Mouse (Mus musculus) urinary bladder, postnatal 10 days (tissue): Measurements from ENCODE around the gene Adamts17.

Experiments
- DNase-seq: peaks from one replicate; pipeline ENCODE4 v3.0.0; 2022; ENCODE audit warnings: low spot score

The Adamts17 gene

DNA sequence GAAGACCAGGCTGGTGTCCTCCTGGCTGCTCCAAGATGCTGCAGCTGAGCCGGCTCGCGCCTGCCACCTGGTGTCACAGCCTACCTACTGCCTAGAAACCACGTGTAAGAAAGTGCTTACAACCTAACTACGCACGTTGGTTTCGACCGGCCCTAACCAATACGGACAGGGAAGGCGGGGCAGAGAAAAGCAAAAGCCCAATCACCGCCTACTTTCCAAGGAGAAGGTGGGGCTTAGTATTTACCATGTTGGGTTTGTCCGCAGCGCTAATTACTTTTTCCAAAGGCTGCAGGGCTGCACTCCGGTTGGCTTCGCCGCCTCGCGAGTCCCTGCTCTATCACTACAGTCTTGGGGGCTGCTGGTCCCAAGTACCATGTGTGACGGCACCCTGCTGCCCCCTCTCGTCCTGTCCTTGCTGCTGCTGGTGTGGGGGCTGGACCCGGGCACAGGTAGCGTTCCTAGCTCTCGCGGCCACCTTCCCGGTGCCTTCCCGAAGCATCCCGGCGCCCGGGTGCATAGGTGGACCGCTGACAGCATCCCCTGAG, at the start of gene Adamts17:
TSS of gene Adamts17 (plus strand) at position 273 of the 545 bp plus-strand sequence.
- DNase-seq, result peak; percentile 71

GRCm38 (mm10) chr7:66789860-66790748, 49.4 kb upstream of the Adamts17 start:
- DNase-seq, result no peak

DNA sequence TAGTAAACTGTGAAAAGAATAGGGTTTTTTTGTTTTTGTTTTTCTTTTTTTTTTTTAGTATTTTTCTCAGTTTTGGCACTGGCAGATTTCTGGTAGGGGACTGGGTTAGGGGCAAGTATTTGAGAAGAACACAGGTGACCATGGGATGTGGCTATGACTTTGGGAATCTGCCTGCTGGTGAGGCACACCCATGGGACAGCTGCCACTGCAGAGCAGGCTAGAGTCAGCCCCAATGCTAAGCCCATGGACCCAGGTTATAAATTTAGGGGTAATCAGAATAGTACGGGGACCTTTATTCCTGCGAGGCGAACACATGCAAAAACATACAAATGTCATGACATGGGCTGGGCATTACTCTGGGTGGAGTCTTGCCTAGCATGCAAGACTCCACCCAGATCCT, 48.5 kb upstream of the Adamts17 start:
- no peak for DNase-seq

- DNase-seq, result no peak
These were observed 42.6 kb upstream of the Adamts17 start for GRCm38 (mm10) chr7:66796909-66797308.

DNA sequence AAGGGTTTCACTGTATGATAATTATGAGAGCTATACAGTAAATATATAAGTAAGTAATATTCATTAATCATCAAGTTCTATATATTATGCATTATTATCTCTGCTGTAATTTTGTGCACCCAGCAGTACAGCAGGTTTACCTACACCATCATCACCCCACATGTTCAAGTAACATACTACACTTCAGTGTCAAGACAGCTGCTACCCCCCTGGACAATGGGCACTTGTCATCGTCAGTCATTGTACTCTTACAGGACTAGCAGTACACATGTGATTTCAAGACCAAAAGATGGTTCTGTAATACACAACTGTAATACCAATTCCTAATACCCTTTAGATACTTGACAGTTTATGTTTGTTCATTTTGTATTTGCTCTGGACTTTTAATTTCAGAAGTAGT, 42.2 kb upstream of the Adamts17 start:
- DNase-seq, result no peak

DNA sequence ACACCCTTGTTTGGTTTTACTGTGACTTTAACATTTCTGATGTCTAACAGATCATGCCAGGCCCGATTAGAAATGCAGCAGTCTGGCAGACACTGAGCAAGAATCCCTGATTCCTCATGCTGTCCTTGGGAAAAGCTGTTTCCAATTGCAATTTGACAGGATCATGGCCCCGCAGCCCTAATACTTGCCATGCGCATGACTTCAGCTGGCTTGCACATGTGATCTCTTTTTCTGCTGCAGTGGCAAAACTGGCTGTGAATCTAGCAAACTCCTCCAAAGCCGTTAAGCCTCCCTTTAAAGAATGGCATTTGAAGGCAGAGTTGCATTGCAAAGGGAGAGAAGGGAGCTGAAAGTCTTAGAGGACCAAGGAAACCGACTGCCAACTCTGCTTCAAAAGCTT, 40.7 kb upstream of the Adamts17 start:
- no peak for DNase-seq

- no peak for DNase-seq
These were observed 38.8 kb upstream of the Adamts17 start for GRCm38 (mm10) chr7:66800784-66801183.

DNA sequence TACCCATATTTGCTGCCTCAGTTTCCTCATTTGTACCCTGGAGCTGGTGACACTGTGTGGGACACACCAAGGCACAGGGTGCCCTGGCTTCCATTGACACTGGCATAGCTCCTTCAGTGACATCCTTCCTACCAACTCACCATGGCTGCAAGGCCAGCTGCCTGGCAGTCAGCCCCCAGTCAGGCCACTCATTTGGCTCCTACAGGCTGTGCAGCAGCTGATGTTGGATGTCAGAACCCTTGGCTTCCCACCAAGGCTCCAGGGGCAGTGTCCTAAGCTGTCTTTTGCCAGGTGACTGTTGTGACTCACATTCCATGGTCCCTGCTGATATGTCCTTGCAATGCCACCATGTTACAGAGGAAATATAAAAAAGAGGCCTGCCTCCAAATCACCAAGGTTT, 37.8 kb upstream of the Adamts17 start:
- DNase-seq, result no peak

DNA sequence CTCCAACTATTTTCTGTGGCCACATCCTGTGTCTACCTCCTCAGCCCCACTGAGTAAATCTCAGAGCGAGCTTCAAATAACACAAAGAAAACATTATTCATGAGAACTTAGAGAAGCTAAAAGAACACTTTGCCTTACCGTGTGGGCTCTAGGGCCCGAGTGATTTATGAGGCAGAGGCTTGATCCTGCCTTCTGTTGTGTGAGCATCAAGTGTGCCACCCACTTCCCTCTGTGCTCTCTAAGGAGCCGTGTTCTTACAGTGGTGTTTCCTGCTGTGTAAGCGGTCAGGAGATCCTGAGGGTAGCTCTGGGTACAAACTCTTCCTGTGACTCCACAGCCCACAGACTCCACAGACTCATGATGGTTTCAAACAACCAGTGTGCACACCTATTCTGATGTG, 35.7 kb upstream of the Adamts17 start:
- DNase-seq, result no peak

- DNase-seq, result no peak
These were observed 32.7 kb upstream of the Adamts17 start for GRCm38 (mm10) chr7:66806801-66807200.

GRCm38 (mm10) chr7:66810436-66810835, 29.1 kb upstream of the Adamts17 start:
- no peak for DNase-seq

GRCm38 (mm10) chr7:66811294-66811693, 28.2 kb upstream of the Adamts17 start:
- DNase-seq, result no peak

DNA sequence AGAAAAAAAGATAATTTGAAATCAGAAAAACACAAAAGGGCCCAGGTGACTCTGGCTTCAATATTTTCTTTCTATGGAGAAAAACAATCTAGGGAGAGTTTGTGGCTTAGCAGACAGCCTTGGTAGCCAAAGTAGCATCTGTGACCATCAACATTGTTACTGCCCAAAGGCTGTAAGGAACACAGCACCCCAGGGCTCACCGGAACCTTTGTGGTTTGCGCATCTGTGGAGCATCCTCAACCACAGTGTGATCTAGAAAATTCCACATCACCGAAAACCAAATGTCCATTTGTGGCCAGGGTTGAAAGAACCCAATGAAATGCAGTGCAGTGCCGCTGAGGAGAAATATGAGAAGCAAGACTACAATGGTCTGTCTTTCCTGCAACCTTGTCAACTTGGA, 27.2 kb upstream of the Adamts17 start:
- DNase-seq, result no peak

- no peak for DNase-seq
These were observed 26.8 kb upstream of the Adamts17 start for GRCm38 (mm10) chr7:66812737-66813136.

DNA sequence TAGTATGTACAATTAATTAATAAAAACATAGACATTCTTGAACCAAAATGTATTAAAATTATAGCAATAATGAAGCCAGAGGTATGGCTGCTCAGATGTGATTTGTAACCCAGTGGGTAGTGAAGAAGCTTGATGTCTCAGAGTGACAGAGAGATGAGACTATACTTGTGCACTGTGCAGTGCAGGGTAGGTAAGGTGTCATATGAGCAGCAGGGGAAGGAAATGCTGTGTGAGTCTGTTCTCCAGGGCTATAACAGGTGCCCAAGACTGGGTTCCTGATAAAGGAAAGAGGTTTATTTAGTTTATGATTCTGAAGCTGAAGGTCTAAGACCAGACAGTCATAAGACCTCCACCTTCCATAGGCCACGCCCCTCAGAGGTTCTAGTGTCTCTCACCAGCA, 26.4 kb upstream of the Adamts17 start:
- DNase-seq, result no peak

GRCm38 (mm10) chr7:66815526-66815925, 24.0 kb upstream of the Adamts17 start:
- DNase-seq, result no peak

DNA sequence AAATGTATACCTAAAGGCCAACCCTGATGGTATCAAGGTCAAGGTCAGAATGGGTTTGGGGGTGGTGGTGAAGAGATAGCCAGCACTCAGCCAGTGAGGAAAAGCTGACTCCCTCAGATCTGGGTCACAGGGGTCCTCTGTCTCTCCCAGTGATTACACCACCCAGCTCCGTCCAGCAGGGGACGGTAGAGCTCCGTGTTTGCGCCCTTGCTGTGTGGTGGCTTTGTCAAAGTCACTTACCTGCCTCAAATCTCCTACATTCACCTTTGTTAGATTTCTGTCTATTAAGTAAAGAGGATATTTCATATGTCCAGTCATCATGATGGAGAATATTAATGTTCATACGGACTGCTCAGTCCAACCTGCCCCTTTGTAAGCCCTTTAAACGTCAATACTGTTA, 19.5 kb upstream of the Adamts17 start:
- DNase-seq, result no peak

- DNase-seq, result no peak
These were observed 8.7 kb upstream of the Adamts17 start for GRCm38 (mm10) chr7:66830803-66831202.

- no peak for DNase-seq
These were observed 8.2 kb upstream of the Adamts17 start for GRCm38 (mm10) chr7:66831295-66831694.

DNA sequence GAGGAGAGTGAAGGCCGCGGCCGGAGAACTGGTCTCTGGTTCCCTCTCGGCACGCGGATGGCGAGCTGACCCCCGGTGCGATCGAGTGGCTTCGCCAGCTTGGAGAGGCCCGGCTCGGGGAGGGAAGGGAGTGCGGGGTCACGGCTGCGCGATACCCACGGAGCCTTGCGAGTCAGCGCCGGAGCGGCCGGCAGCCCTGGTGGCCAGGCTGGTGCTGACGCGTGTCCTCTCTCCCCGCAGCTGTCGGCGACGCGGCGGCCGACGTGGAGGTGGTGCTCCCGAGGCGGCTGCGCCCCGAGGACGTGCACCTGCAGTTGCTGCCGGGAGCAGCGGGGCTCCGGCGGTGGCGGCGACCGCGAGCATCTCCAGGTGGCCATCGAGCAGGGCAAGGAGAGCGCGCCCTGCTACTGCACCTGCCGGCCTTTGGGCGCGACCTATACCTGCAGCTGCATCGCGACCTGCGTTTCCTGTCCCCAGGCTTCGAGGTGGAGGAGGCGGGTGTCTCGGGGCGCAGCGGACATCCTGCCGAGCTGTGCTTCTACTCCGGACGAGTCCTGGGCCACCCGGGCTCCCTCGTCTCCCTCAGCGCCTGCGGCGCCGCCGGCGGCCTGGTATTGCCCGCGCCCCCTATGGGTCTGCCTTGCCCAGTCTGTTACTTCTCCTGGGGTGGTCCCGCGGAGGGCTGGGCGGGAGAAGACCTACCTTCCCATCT, 629 bp downstream of the Adamts17 start:
- DNase-seq, result peak; percentile 18

DNA sequence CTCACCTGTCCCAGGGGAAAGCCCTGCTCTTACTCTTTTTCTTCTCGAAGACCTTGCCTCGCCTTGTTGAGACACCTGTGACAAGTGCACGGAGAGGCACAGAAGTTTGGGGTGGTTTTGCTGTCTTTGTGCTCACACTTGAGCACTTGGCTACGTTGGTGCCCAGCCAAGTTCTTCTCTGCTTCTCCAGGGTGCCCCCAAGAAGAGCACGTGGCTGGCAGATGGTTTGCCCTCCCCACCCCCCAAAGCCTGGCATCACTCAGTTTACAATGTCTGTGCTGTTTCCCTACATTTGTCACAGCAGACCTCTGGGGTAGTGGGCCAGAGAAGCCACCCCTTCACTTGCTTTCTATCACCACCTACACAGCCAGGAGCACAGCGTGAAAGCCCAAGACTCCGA, 1.6 kb downstream of the Adamts17 start:
- no peak for DNase-seq

GRCm38 (mm10) chr7:66842021-66842420, 2.5 kb downstream of the Adamts17 start:
- DNase-seq, result peak; percentile 45

GRCm38 (mm10) chr7:66843846-66844245, 4.3 kb downstream of the Adamts17 start:
- no peak for DNase-seq
